Mouse (Mus musculus) megakaryocyte, embryonic 14.5 days (primary cell): ENCODE data around the gene Adam11.

Experiments
- FLI1 ChIP-seq: IDR thresholded peaks from 2 replicates; pipeline ENCODE4 v1.6.1; 2012; ENCODE audit warnings: low read length, inconsistent platforms, mixed read lengths
- GATA1 ChIP-seq: IDR thresholded peaks from 3 replicates; pipeline ENCODE4 v1.6.1; 2012; ENCODE audit warnings: mixed read lengths, low read length, inconsistent platforms, borderline replicate concordance

DNA sequence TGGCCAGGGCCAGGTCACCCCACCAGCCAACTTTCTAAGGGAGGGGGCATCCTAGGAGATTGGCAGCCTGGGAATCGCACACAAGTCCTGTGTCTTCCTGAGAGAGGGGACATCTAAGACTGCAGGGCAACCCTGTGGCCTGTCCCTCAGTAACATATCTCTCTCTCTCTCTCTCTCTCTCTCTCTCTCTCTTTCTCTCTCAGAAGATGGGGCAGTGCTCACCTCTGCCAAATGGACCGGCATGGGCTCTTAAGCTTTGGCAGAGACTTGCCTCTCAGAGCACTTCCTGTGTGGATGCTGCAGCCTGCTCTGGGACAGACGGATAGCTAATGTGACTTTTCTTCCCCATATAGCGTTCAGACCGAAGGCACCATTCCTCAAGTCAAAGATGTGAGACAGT, 18.4 kb upstream of the Adam11 start:
- TF ChIP-seq FLI1 = no peak
- no peak for TF ChIP-seq GATA1
